Mouse (Mus musculus): Measurements from ENCODE around the gene Hhat. TPM values are rescaled to one million over a fixed set of nuclear protein-coding genes. Genes with fewer than 3 reads are reported as not detected.

The Hhat gene
- total and polyA plus RNA-seq, 3 experiments: 0.21 to 1.2 (median 1.1) TPM

DNA sequence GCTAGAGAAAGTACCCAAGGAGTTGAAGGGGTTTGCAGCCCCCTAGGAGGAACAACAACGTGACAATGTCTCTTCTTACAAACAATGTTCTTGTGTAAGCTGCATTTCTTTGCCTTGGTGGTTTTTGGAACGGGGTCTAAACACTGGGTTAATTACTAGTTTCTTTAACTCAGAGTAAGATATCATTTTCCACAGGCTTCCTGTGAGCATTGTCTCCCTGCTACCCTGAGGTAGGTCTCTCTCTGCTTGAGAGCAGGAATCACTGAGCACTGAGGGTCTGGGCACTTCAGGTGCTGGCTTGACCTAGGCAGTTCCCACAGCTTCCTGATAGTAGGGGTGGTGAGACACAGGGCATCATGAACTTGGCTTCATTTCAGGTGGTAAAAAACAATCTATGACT, 323.4 kb downstream of the Hhat start:
- in situ Hi-C loops (cut with MboI; ENCODE audit: low pct_ligation_motif_present, low pct_unique_long_range_greater_than_20kb, low sequenced_read_pairs): no loop called here
- TF ChIP-seq MAZ (IDR thresholded peaks at IDR 0.05; ENCODE audit: low read depth, low read length): no peak
- no peak for TF ChIP-seq ZNF384 (IDR thresholded peaks at IDR 0.05; ENCODE audit: low read depth, low read length)
- no peak for TF ChIP-seq RCOR1 (conservative IDR thresholded peaks at IDR 0.05; ENCODE audit: low read depth, low read length)
- TF ChIP-seq MEF2A (IDR thresholded peaks at IDR 0.05; ENCODE audit: borderline replicate concordance, low read depth, low read length): no peak
- TF ChIP-seq MXI1 (IDR thresholded peaks at IDR 0.05; ENCODE audit: low read depth, low read length): no peak
- no peak for TF ChIP-seq USF2 (conservative IDR thresholded peaks at IDR 0.05; ENCODE audit: low read depth, low read length)
- TF ChIP-seq KAT2A (IDR thresholded peaks at IDR 0.05; ENCODE audit: insufficient replicate concordance, low read length): no peak
- no peak for TF ChIP-seq CHD2 (IDR thresholded peaks at IDR 0.05; ENCODE audit: low read length)
- TF ChIP-seq RAD21 (IDR thresholded peaks at IDR 0.05; ENCODE audit: low read depth, low read length): no peak
- no peak for TF ChIP-seq CHD1 (IDR thresholded peaks at IDR 0.05; ENCODE audit: low read depth, low read length)
- TF ChIP-seq E2F4 (IDR thresholded peaks at IDR 0.05; ENCODE audit: insufficient replicate concordance, low read depth, low read length): no peak
- TF ChIP-seq POLR2AphosphoS2 (IDR thresholded peaks at IDR 0.05; ENCODE audit: low read depth, low read length): no peak
- no peak for TF ChIP-seq GABPA (IDR thresholded peaks at IDR 0.05; ENCODE audit: insufficient replicate concordance, low read depth, low read length)
- no peak for TF ChIP-seq ZKSCAN1 (IDR thresholded peaks at IDR 0.05; ENCODE audit: borderline replicate concordance, low read depth, low read length)
- TF ChIP-seq TCF12 (IDR thresholded peaks at IDR 0.05; ENCODE audit: low read depth, low read length): no peak
- TF ChIP-seq POLR2A (IDR thresholded peaks at IDR 0.05; ENCODE audit: low read depth, low read length): no peak
- DNase-seq (ENCODE audit: extremely low read depth): no peak
- H3K4me3 ChIP-seq (replicated peaks in 1 of 3; ENCODE audit: low read depth in 2 of 3, low read length in 2 of 3, poor library complexity in 1 of 3): no peak overlapping the region
- no peaks in the 10 kb centered on the region for H3K36me3 ChIP-seq (replicated peaks in 1 of 2; ENCODE audit: control insufficient read depth in 1 of 2, insufficient read depth in 1 of 2, low read length in 1 of 2)
- H3K27me3 ChIP-seq (replicated peaks): peaks cover 87% of the 10 kb centered on the region
- no peak overlapping the region for H3K9ac ChIP-seq (ENCODE audit: insufficient read depth, low read depth)
- no peaks in the 10 kb centered on the region for H3K79me2 ChIP-seq (replicated peaks; ENCODE audit: control insufficient read depth, extremely low read depth, insufficient read depth, poor library complexity, severe bottlenecking)
- no peak overlapping the region for H3K27ac ChIP-seq (ENCODE audit: insufficient read depth, low read depth)
- no peaks in the 10 kb centered on the region for H3K4me1 ChIP-seq (ENCODE audit: control insufficient read depth in 1 of 2, insufficient read depth in 2 of 2)
- dilution Hi-C loops (cut with MboI; ENCODE audit: extremely low pct_ligation_motif_present, extremely low pct_unique_long_range_greater_than_20kb, low sequenced_read_pairs): no loop called here
- H3K4me2 ChIP-seq (ENCODE audit: insufficient read depth, low read depth, poor library complexity, severe bottlenecking): no peak overlapping the region
- peaks cover 4% of the 10 kb centered on the region for H3K9me3 ChIP-seq (replicated peaks; ENCODE audit: low read length)

Other genes with a start within 250 kb of the Hhat start
- not detected in 2 replicates for gene Sertad4, start 84.5 kb upstream of the Hhat start, total RNA-seq (2012; rRNA removed)
- gene Sertad4, start 84.5 kb upstream of the Hhat start, total RNA-seq (2014; rRNA removed): 0.07 TPM in 1 of 2 replicates, not detected in the other
- gene Sertad4, start 84.5 kb upstream of the Hhat start, polyA plus RNA-seq (2012; ENCODE audit: insufficient read length, low read depth): 0.15 and 0.74 TPM in 2 replicates